Mouse (Mus musculus): ENCODE results near the gene Tmem222. TPM values are rescaled to one million over a fixed set of nuclear protein-coding genes. Genes with fewer than 3 reads are reported as not detected.

Gene Tmem222
- polyA plus RNA-seq, 1 experiment from 2014 or later: 121 TPM

GRCm38 (mm10) chr4:133251214-133251613, 26.4 kb downstream of the Tmem222 start:
- Histone ChIP-seq H3K27me3 (ENCODE audit: control insufficient read depth, insufficient read depth, low read depth, low read length) (peaks cover 44% of the 10 kb centered on the region), H3K9ac (ENCODE audit: low read depth, low read length) (peak overlapping the region; percentile 51; the same call in 1 of the 2 replicates), H3K36me3 (ENCODE audit: control insufficient read depth, insufficient read depth, low read length) (no peaks in the 10 kb centered on the region), H3K4me1 (ENCODE audit: control insufficient read depth, insufficient read depth, low read length) (peaks cover 4% of the 10 kb centered on the region; the same call in 1 of the 2 replicates), H3K4me2 (ENCODE audit: low read length) (peak overlapping the region; percentile 51), H3K9me3 (replicated peaks; ENCODE audit: control insufficient read depth, low read length, poor library complexity, severe bottlenecking) (no peaks in the 10 kb centered on the region), H3K27ac (ENCODE audit: low read length) (no peak overlapping the region), H3K4me3 (ENCODE audit: low read depth, low read length) (peak overlapping the region; percentile 32)
- ATAC-seq: no peak
- WGBS: 3% methylated on average over 31 of the region's 31 CpGs

- H3K4me2 ChIP-seq (ENCODE audit: low read length): peak overlapping the region; percentile 51
- H3K27me3 ChIP-seq (ENCODE audit: control insufficient read depth, insufficient read depth, low read depth, low read length): peaks cover 45% of the 10 kb centered on the region
- no peaks in the 10 kb centered on the region for H3K36me3 ChIP-seq (ENCODE audit: control insufficient read depth, insufficient read depth, low read length)
- H3K9me3 ChIP-seq (replicated peaks; ENCODE audit: control insufficient read depth, low read length, poor library complexity, severe bottlenecking): no peaks in the 10 kb centered on the region
- 2% methylated on average over 22 of the region's 22 CpGs for WGBS
- 0 out of 2 replicates have a peak, but pooled peaks have one; percentile 23 for ATAC-seq
- peak overlapping the region; percentile 32 for H3K4me3 ChIP-seq (ENCODE audit: low read depth, low read length)
- H3K4me1 ChIP-seq (ENCODE audit: control insufficient read depth, insufficient read depth, low read length): peaks cover 4% of the 10 kb centered on the region; the same call in 1 of the 2 replicates
- peak overlapping the region; percentile 51 for H3K9ac ChIP-seq (ENCODE audit: low read depth, low read length)
- no peak overlapping the region for H3K27ac ChIP-seq (ENCODE audit: low read length)
These were observed 27.0 kb downstream of the Tmem222 start for GRCm38 (mm10) chr4:133250609-133251008.

GRCm38 (mm10) chr4:133247806-133248449, 29.7 kb downstream of the Tmem222 start:
- H3K4me2 ChIP-seq (ENCODE audit: low read length): no peak overlapping the region
- H3K27ac ChIP-seq (ENCODE audit: low read length): no peak overlapping the region

GRCm38 (mm10) chr4:133247072-133247471, 30.5 kb downstream of the Tmem222 start:
- H3K27me3 ChIP-seq (ENCODE audit: control insufficient read depth, insufficient read depth, low read depth, low read length): peaks cover 64% of the 10 kb centered on the region
- H3K4me2 ChIP-seq (ENCODE audit: low read length): no peak overlapping the region
- no peak for ATAC-seq
- H3K4me3 ChIP-seq (ENCODE audit: low read depth, low read length): no peak overlapping the region
- 18% methylated on average over 15 of the region's 15 CpGs for WGBS
- no peak overlapping the region for H3K27ac ChIP-seq (ENCODE audit: low read length)
- H3K9ac ChIP-seq (ENCODE audit: low read depth, low read length): no peak overlapping the region
- H3K9me3 ChIP-seq (replicated peaks; ENCODE audit: control insufficient read depth, low read length, poor library complexity, severe bottlenecking): no peaks in the 10 kb centered on the region
- H3K36me3 ChIP-seq (ENCODE audit: control insufficient read depth, insufficient read depth, low read length): no peaks in the 10 kb centered on the region
- peaks cover 4% of the 10 kb centered on the region; the same call in 1 of the 2 replicates for H3K4me1 ChIP-seq (ENCODE audit: control insufficient read depth, insufficient read depth, low read length)

More at GRCm38 (mm10) chr4:133247806-133248449, 29.7 kb downstream of the Tmem222 start:
- Histone ChIP-seq H3K9me3 (replicated peaks; ENCODE audit: control insufficient read depth, low read length, poor library complexity, severe bottlenecking) (no peaks in the 10 kb centered on the region), H3K4me1 (ENCODE audit: control insufficient read depth, insufficient read depth, low read length) (peaks cover 4% of the 10 kb centered on the region; the same call in 1 of the 2 replicates), H3K4me3 (ENCODE audit: low read depth, low read length) (no peak overlapping the region), H3K9ac (ENCODE audit: low read depth, low read length) (no peak overlapping the region), H3K36me3 (ENCODE audit: control insufficient read depth, insufficient read depth, low read length) (no peaks in the 10 kb centered on the region), H3K27me3 (ENCODE audit: control insufficient read depth, insufficient read depth, low read depth, low read length) (peaks cover 61% of the 10 kb centered on the region)
- ATAC-seq: no peak
- 79% methylated on average over 13 of the region's 13 CpGs for WGBS

- Histone ChIP-seq H3K27me3 (ENCODE audit: control insufficient read depth, insufficient read depth, low read depth, low read length) (peaks cover 65% of the 10 kb centered on the region), H3K27ac (ENCODE audit: low read length) (no peak overlapping the region), H3K9ac (ENCODE audit: low read depth, low read length) (no peak overlapping the region), H3K4me2 (ENCODE audit: low read length) (no peak overlapping the region), H3K9me3 (replicated peaks; ENCODE audit: control insufficient read depth, low read length, poor library complexity, severe bottlenecking) (no peaks in the 10 kb centered on the region), H3K36me3 (ENCODE audit: control insufficient read depth, insufficient read depth, low read length) (no peaks in the 10 kb centered on the region), H3K4me1 (ENCODE audit: control insufficient read depth, insufficient read depth, low read length) (peaks cover 6% of the 10 kb centered on the region), H3K4me3 (ENCODE audit: low read depth, low read length) (no peak overlapping the region)
- no peak for ATAC-seq
- 93% methylated on average over 1 of the region's 1 CpGs for WGBS
These were observed 33.3 kb downstream of the Tmem222 start for GRCm38 (mm10) chr4:133244289-133244688.

GRCm38 (mm10) chr4:133243538-133243937, 34.1 kb downstream of the Tmem222 start:
- peaks cover 6% of the 10 kb centered on the region for H3K4me1 ChIP-seq (ENCODE audit: control insufficient read depth, insufficient read depth, low read length)
- no peak overlapping the region for H3K9ac ChIP-seq (ENCODE audit: low read depth, low read length)
- WGBS: 82% methylated on average over 13 of the region's 13 CpGs
- no peak overlapping the region for H3K27ac ChIP-seq (ENCODE audit: low read length)
- no peaks in the 10 kb centered on the region for H3K36me3 ChIP-seq (ENCODE audit: control insufficient read depth, insufficient read depth, low read length)
- H3K9me3 ChIP-seq (replicated peaks; ENCODE audit: control insufficient read depth, low read length, poor library complexity, severe bottlenecking): no peaks in the 10 kb centered on the region
- peaks cover 63% of the 10 kb centered on the region for H3K27me3 ChIP-seq (ENCODE audit: control insufficient read depth, insufficient read depth, low read depth, low read length)
- ATAC-seq: no peak
- no peak overlapping the region for H3K4me3 ChIP-seq (ENCODE audit: low read depth, low read length)
- no peak overlapping the region for H3K4me2 ChIP-seq (ENCODE audit: low read length)

- WGBS: 58% methylated on average over 9 of the region's 9 CpGs
- no peak for ATAC-seq
These were observed 34.9 kb downstream of the Tmem222 start for GRCm38 (mm10) chr4:133242710-133243109.

GRCm38 (mm10) chr4:133241910-133242309, 35.7 kb downstream of the Tmem222 start:
- no peaks in the 10 kb centered on the region for H3K9me3 ChIP-seq (replicated peaks; ENCODE audit: control insufficient read depth, low read length, poor library complexity, severe bottlenecking)
- H3K36me3 ChIP-seq (ENCODE audit: control insufficient read depth, insufficient read depth, low read length): no peaks in the 10 kb centered on the region
- H3K4me2 ChIP-seq (ENCODE audit: low read length): peak overlapping the region; percentile 86
- peak overlapping the region; percentile 58 for H3K4me3 ChIP-seq (ENCODE audit: low read depth, low read length)
- peaks cover 50% of the 10 kb centered on the region for H3K27me3 ChIP-seq (ENCODE audit: control insufficient read depth, insufficient read depth, low read depth, low read length)
- H3K4me1 ChIP-seq (ENCODE audit: control insufficient read depth, insufficient read depth, low read length): peaks cover 6% of the 10 kb centered on the region
- WGBS: 35% methylated on average over 11 of the region's 11 CpGs
- no peak for ATAC-seq
- H3K9ac ChIP-seq (ENCODE audit: low read depth, low read length): peak overlapping the region; percentile 30; the same call in 1 of the 2 replicates
- no peak overlapping the region for H3K27ac ChIP-seq (ENCODE audit: low read length)

More at GRCm38 (mm10) chr4:133242710-133243109, 34.9 kb downstream of the Tmem222 start:
- Histone ChIP-seq H3K27me3 (ENCODE audit: control insufficient read depth, insufficient read depth, low read depth, low read length) (peaks cover 55% of the 10 kb centered on the region), H3K9ac (ENCODE audit: low read depth, low read length) (no peak overlapping the region), H3K27ac (ENCODE audit: low read length) (no peak overlapping the region), H3K4me2 (ENCODE audit: low read length) (no peak overlapping the region), H3K4me1 (ENCODE audit: control insufficient read depth, insufficient read depth, low read length) (peaks cover 6% of the 10 kb centered on the region), H3K4me3 (ENCODE audit: low read depth, low read length) (no peak overlapping the region), H3K9me3 (replicated peaks; ENCODE audit: control insufficient read depth, low read length, poor library complexity, severe bottlenecking) (no peaks in the 10 kb centered on the region), H3K36me3 (ENCODE audit: control insufficient read depth, insufficient read depth, low read length) (no peaks in the 10 kb centered on the region)

Data from midbrain, embryonic 16.5 days (tissue).